In genomic region chr3:157079250-157079965, GRCm38 (mm10) we compare ENCODE assay signal across 20 mouse cellular contexts.
DNase-seq lines count a peak whose midpoint lies in the region; ATAC-seq and TF ChIP-seq lines count a peak whose summit lies in the region.
"Had no signal": no experiment of that assay in that cellular context is flagged by ENCODE, and none has a peak within 500 bp of the region (broad histone marks: within the 10 kb centered on the region; RNA-seq: fewer than 3 reads in every experiment).

No protein-coding gene starts in this region.

- H3K9ac ChIP-seq in heart, embryonic 11.5 days (ENCODE audit: low read depth, low read length), result no peak overlapping the region
- no peak overlapping the region for H3K9ac ChIP-seq in heart, embryonic 15.5 days
- no peak overlapping the region for H3K9ac ChIP-seq in heart, adult 2 months (ENCODE audit: low read depth, low read length)
- no peak overlapping the region for H3K9ac ChIP-seq in kidney, postnatal 0 days (ENCODE audit: low read depth, low read length)
- H3K9ac ChIP-seq in lung, embryonic 15.5 days, result no peak overlapping the region
- H3K9ac ChIP-seq: embryonic facial prominence, embryonic 12.5 days; forebrain, embryonic 15.5 days; hindbrain, embryonic 13.5 days had no signal

- peak overlapping the region; percentile 72 for H3K27ac ChIP-seq in heart, embryonic 11.5 days (ENCODE audit: low read depth, low read length)
- H3K27ac ChIP-seq in heart, embryonic 15.5 days, result peak overlapping the region; percentile 23; the same call in 1 of the 2 replicates
- H3K27ac ChIP-seq in heart, adult 2 months, result no peak overlapping the region
- H3K27ac ChIP-seq in kidney, postnatal 0 days, result no peak overlapping the region
- H3K27ac ChIP-seq in lung, embryonic 15.5 days, result peak overlapping the region; percentile 49; the same call in 1 of the 2 replicates
- H3K27ac ChIP-seq: embryonic facial prominence, embryonic 12.5 days; forebrain, embryonic 15.5 days; hindbrain, embryonic 13.5 days; hindbrain, postnatal 0 days had no signal

- no peak for TF ChIP-seq CTCF in heart, adult 2 months (IDR thresholded peaks at IDR 0.05)
- no peak for TF ChIP-seq CTCF in kidney, postnatal 0 days (IDR thresholded peaks at IDR 0.05; ENCODE audit: low read depth)
- no peak for TF ChIP-seq CTCF in lung, adult 2 months (IDR thresholded peaks at IDR 0.05; ENCODE audit: insufficient read depth, low read length)

- TF ChIP-seq POLR2A in heart, adult 2 months (IDR thresholded peaks at IDR 0.05; ENCODE audit: insufficient read depth, low read depth, low read length), result no peak
- TF ChIP-seq POLR2A in lung, adult 2 months (IDR thresholded peaks at IDR 0.05; ENCODE audit: borderline replicate concordance, extremely low read depth, low read depth, low read length), result no peak

- no peak overlapping the region for H3K4me2 ChIP-seq in heart, embryonic 11.5 days
- no peak overlapping the region for H3K4me2 ChIP-seq in heart, embryonic 15.5 days
- H3K4me2 ChIP-seq in kidney, postnatal 0 days (ENCODE audit: low read length), result no peak overlapping the region
- H3K4me2 ChIP-seq in lung, embryonic 15.5 days, result no peak overlapping the region
- H3K4me2 ChIP-seq: embryonic facial prominence, embryonic 12.5 days; forebrain, embryonic 15.5 days; hindbrain, embryonic 13.5 days had no signal

- WGBS in heart, embryonic 11.5 days (ENCODE audit: insufficient replicate concordance), result 54% methylated on average over 2 of the region's 2 CpGs
- 53% methylated on average over 2 of the region's 2 CpGs for WGBS in heart, embryonic 15.5 days
- 40% methylated on average over 2 of the region's 2 CpGs for WGBS in heart, adult 2 months
- WGBS in kidney, postnatal 0 days, result 54% methylated on average over 2 of the region's 2 CpGs
- WGBS in lung, embryonic 15.5 days, result 46% methylated on average over 2 of the region's 2 CpGs
- WGBS in lung, adult 2 months, result 41% methylated on average over 2 of the region's 2 CpGs

- TF ChIP-seq EP300 in heart, adult 2 months (IDR thresholded peaks at IDR 0.05; ENCODE audit: insufficient read depth, low read depth, low read length), result no peak

- no peaks in the 10 kb centered on the region for H3K36me3 ChIP-seq in heart, embryonic 11.5 days (ENCODE audit: control insufficient read depth, insufficient read depth, low read length)
- H3K36me3 ChIP-seq in heart, embryonic 15.5 days, result no peaks in the 10 kb centered on the region
- no peaks in the 10 kb centered on the region for H3K36me3 ChIP-seq in heart, adult 2 months (ENCODE audit: control insufficient read depth, insufficient read depth, low read length)
- H3K36me3 ChIP-seq in kidney, postnatal 0 days (ENCODE audit: insufficient read depth, low read length), result no peaks in the 10 kb centered on the region
- H3K36me3 ChIP-seq in lung, embryonic 15.5 days, result no peaks in the 10 kb centered on the region
- H3K36me3 ChIP-seq: embryonic facial prominence, embryonic 12.5 days; forebrain, embryonic 15.5 days; hindbrain, embryonic 13.5 days had no signal

- intact Hi-C loops in heart, adult 2 months (cut with DNase I), result no loop called here

- H3K4me3 ChIP-seq in heart, embryonic 11.5 days (ENCODE audit: low read depth, low read length), result no peak overlapping the region
- no peak overlapping the region for H3K4me3 ChIP-seq in heart, embryonic 15.5 days
- H3K4me3 ChIP-seq in heart, adult 2 months, result no peak overlapping the region
- no peak overlapping the region for H3K4me3 ChIP-seq in kidney, postnatal 0 days (replicated peaks; ENCODE audit: low read depth, low read length)
- no peak overlapping the region for H3K4me3 ChIP-seq in lung, embryonic 15.5 days
- H3K4me3 ChIP-seq in lung, adult 2 months (replicated peaks; ENCODE audit: extremely low read depth, low read depth, low read length), result no peak overlapping the region
- H3K4me3 ChIP-seq: embryonic facial prominence, embryonic 12.5 days; forebrain, embryonic 15.5 days; hindbrain, embryonic 13.5 days had no signal

- H3K4me1 ChIP-seq in heart, embryonic 11.5 days (ENCODE audit: control insufficient read depth, insufficient read depth, low read length), result peaks cover 4% of the 10 kb centered on the region; the same call in 1 of the 2 replicates
- no peaks in the 10 kb centered on the region for H3K4me1 ChIP-seq in heart, embryonic 15.5 days (replicated peaks)
- H3K4me1 ChIP-seq in heart, adult 2 months (ENCODE audit: control insufficient read depth, insufficient read depth, low read length), result no peaks in the 10 kb centered on the region
- no peaks in the 10 kb centered on the region for H3K4me1 ChIP-seq in kidney, postnatal 0 days (replicated peaks; ENCODE audit: insufficient read depth, low read length)
- H3K4me1 ChIP-seq in lung, embryonic 15.5 days, result peaks cover 18% of the 10 kb centered on the region
- no peaks in the 10 kb centered on the region for H3K4me1 ChIP-seq in lung, adult 2 months (ENCODE audit: control insufficient read depth, insufficient read depth, low read length)
- H3K4me1 ChIP-seq: embryonic facial prominence, embryonic 12.5 days; forebrain, embryonic 15.5 days; hindbrain, embryonic 13.5 days had no signal

- H3K79me2 ChIP-seq in heart, adult 2 months (replicated peaks; ENCODE audit: control insufficient read depth, insufficient read depth, low read length), result no peaks in the 10 kb centered on the region

- no peaks in the 10 kb centered on the region for H3K27me3 ChIP-seq in heart, embryonic 11.5 days (ENCODE audit: control insufficient read depth, insufficient read depth, low read length)
- H3K27me3 ChIP-seq in heart, embryonic 15.5 days, result no peaks in the 10 kb centered on the region
- no peaks in the 10 kb centered on the region for H3K27me3 ChIP-seq in heart, adult 2 months (ENCODE audit: control insufficient read depth, insufficient read depth, low read length)
- H3K27me3 ChIP-seq in kidney, postnatal 0 days (ENCODE audit: insufficient read depth, low read length), result no peaks in the 10 kb centered on the region
- no peaks in the 10 kb centered on the region for H3K27me3 ChIP-seq in lung, embryonic 15.5 days
- H3K27me3 ChIP-seq: CH12.LX; embryonic facial prominence, embryonic 12.5 days; forebrain, embryonic 15.5 days; hindbrain, embryonic 13.5 days; Patski had no signal

- 0 out of 2 replicates have a peak, but pooled peaks have one; percentile 22 for ATAC-seq in heart, embryonic 11.5 days (replicated peaks; ENCODE audit: insufficient number of reproducible peaks, low FRiP score, low TSS enrichment)
- no peak for ATAC-seq in heart, embryonic 15.5 days (replicated peaks; ENCODE audit: insufficient number of reproducible peaks, insufficient read depth, low FRiP score, low read depth)
- ATAC-seq in kidney, postnatal 0 days (replicated peaks; ENCODE audit: low FRiP score, low read depth), result no peak
- no peak for ATAC-seq in lung, embryonic 15.5 days (ENCODE audit: borderline replicate concordance, extremely low read depth, low FRiP score, low TSS enrichment)
- ATAC-seq: activated CD4-positive, CD25-positive, alpha-beta regulatory T cell, adult 4 months; forebrain, embryonic 15.5 days; hindbrain, postnatal 0 days; Patski had no signal

- H3K9me3 ChIP-seq in heart, embryonic 11.5 days (replicated peaks; ENCODE audit: control insufficient read depth, low read length), result no peaks in the 10 kb centered on the region
- H3K9me3 ChIP-seq in heart, embryonic 15.5 days (replicated peaks), result no peaks in the 10 kb centered on the region
- no peaks in the 10 kb centered on the region for H3K9me3 ChIP-seq in kidney, postnatal 0 days (replicated peaks; ENCODE audit: low read length)
- no peaks in the 10 kb centered on the region for H3K9me3 ChIP-seq in lung, embryonic 15.5 days
- H3K9me3 ChIP-seq: embryonic facial prominence, embryonic 12.5 days; forebrain, embryonic 15.5 days; hindbrain, embryonic 13.5 days had no signal

- no peak for DNase-seq in heart, adult 8-10 months (ENCODE audit: low spot score)
- no peak for DNase-seq in heart, adult 2 months
- DNase-seq in kidney, postnatal 0 days (ENCODE audit: low spot score), result peak; percentile 70
- no peak for DNase-seq in kidney, postnatal 25 days
- DNase-seq in lung, adult 2 months, result no peak
- DNase-seq: adrenal gland, postnatal 14 days; cerebellum, adult 11-12 months; cerebellum, adult 9-10 months; cerebellum, postnatal 25 days; gastrocnemius, postnatal 14 days had no signal

Comparison
In these comparisons a context has a peak if more than half of its experiments do, and no peak if none do; other contexts are left out.
1. H3K27ac ChIP-seq: peak in heart, embryonic 11.5 days (single experiment), heart, embryonic 15.5 days (single experiment) and lung, embryonic 15.5 days (single experiment); none in heart, adult 2 months (single experiment) and kidney, postnatal 0 days (single experiment).